Mouse (Mus musculus): ENCODE measurements at regions not wholly inside any gene's neighbourhood (a gene's known extent, or its start where the extent isn't known, plus 50 kb on each side); places are given as distances from the start of the nearest gene placed in this dataset.

DNA sequence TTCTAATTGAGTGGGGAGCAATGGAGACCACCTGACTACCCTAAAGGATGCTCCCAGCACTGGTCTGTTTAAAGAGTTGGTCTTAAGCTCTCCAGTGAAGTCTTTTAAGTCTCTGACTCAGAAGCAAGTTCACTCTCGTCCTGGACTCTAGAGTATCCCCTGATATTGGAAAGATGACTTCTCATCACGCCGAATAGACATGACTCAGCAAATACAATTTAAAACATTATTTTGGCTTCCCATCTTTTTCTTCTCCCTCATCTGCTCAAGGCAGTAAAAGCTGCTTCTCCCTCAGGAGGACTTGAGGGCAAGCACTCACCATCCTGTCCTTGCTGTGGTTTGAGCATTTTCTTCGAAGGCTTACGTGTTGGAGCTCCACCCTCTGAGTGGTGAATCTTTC lies 92.7 kb upstream of the Max start:
- no peak for ATAC-seq (ENCODE audit: insufficient read depth)
- H3K4me1 ChIP-seq (replicated peaks), result peaks cover 15% of the 10 kb centered on the region
- H3K4me3 ChIP-seq (replicated peaks), result no peak overlapping the region
- WGBS (ENCODE audit: insufficient replicate concordance), result 31% methylated on average over 5 of the region's 5 CpGs
- no peaks in the 10 kb centered on the region for H3K9me3 ChIP-seq (replicated peaks)
- H3K27me3 ChIP-seq, result no peaks in the 10 kb centered on the region
- H3K27ac ChIP-seq (replicated peaks), result no peak overlapping the region
- H3K4me2 ChIP-seq, result no peak overlapping the region
- no peak overlapping the region for H3K9ac ChIP-seq
- no peaks in the 10 kb centered on the region for H3K36me3 ChIP-seq (replicated peaks)

DNA sequence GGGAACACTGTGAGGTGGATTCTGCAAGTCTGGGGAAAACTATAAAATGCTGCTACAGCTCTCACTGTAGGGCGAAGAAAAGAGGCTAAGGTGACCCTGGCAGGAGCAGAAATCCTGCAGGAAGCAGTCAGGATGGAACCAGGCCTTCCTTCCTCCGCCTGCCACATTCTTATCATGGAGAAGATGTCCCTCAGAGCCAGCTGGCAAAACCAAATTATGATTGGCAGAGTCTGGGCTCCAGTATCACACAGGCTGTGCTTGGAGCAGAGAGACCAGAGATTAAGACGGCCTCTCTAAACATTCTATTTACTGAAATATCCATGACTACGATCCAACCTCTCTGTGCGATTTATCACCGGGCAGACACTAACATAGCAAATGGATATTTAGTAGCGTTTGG lies 92.2 kb upstream of the Max start:
- Histone ChIP-seq H3K27me3 (no peaks in the 10 kb centered on the region), H3K4me3 (replicated peaks) (no peak overlapping the region), H3K9me3 (replicated peaks) (no peaks in the 10 kb centered on the region), H3K9ac (no peak overlapping the region), H3K4me2 (no peak overlapping the region), H3K36me3 (replicated peaks) (no peaks in the 10 kb centered on the region), H3K4me1 (replicated peaks) (peaks cover 13% of the 10 kb centered on the region), H3K27ac (replicated peaks) (no peak overlapping the region)
- 62% methylated on average over 7 of the region's 7 CpGs for WGBS (ENCODE audit: insufficient replicate concordance)
- ATAC-seq (ENCODE audit: insufficient read depth), result no peak

DNA sequence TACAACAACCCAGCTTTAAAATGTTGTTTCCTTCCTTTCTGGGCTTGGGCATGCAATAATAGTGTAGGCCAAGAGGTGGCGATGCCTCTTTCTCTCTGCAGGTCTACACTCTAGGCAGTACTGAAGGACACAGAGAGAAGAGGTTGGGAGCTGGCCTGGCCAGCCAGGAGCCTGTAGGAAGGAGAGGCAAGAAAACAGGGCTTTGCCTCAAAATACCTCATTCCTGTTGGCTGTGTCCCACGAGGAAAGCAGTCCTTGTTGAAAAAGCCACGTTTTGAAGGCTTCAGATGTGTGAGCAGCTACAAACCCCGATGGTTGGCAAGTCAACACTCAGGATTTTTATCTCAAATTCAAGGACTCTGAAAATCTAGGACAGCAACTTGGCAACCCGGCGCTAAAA lies 90.9 kb upstream of the Max start:
- H3K4me1 ChIP-seq (replicated peaks), result peaks cover 13% of the 10 kb centered on the region
- 37% methylated on average over 6 of the region's 6 CpGs for WGBS (ENCODE audit: insufficient replicate concordance)
- H3K4me3 ChIP-seq (replicated peaks), result no peak overlapping the region
- H3K4me2 ChIP-seq, result no peak overlapping the region
- H3K9me3 ChIP-seq (replicated peaks), result no peaks in the 10 kb centered on the region
- H3K9ac ChIP-seq, result no peak overlapping the region
- H3K36me3 ChIP-seq (replicated peaks), result no peaks in the 10 kb centered on the region
- no peak for ATAC-seq (ENCODE audit: insufficient read depth)
- H3K27ac ChIP-seq (replicated peaks), result no peak overlapping the region
- no peaks in the 10 kb centered on the region for H3K27me3 ChIP-seq

DNA sequence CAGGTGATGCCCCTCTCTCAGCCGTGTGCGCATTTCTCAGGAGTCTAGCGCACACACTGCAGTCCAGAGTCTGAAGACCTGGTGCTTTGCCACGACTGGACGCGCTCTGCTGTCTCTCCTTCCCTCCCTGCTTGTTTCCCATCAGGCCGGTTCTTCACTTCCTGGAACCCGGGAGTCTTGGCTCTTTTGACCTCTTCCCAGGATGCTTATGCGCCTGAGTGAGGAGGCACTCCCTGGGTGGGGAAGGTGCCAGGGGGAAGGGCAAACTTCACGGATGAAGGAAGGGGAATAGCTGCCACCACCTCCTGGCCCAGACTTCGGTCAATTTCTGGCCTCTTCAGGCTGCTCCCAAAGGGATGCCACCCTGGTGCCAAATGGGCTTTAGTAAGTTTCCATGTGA lies 86.4 kb upstream of the Max start:
- no peak overlapping the region for H3K9ac ChIP-seq
- no peaks in the 10 kb centered on the region for H3K4me1 ChIP-seq (replicated peaks)
- no peak overlapping the region for H3K27ac ChIP-seq (replicated peaks)
- WGBS (ENCODE audit: insufficient replicate concordance), result 66% methylated on average over 11 of the region's 11 CpGs
- no peaks in the 10 kb centered on the region for H3K27me3 ChIP-seq
- H3K4me2 ChIP-seq, result no peak overlapping the region
- H3K9me3 ChIP-seq (replicated peaks), result no peaks in the 10 kb centered on the region
- H3K4me3 ChIP-seq (replicated peaks), result no peak overlapping the region
- ATAC-seq (ENCODE audit: insufficient read depth), result no peak
- H3K36me3 ChIP-seq (replicated peaks), result no peaks in the 10 kb centered on the region

DNA sequence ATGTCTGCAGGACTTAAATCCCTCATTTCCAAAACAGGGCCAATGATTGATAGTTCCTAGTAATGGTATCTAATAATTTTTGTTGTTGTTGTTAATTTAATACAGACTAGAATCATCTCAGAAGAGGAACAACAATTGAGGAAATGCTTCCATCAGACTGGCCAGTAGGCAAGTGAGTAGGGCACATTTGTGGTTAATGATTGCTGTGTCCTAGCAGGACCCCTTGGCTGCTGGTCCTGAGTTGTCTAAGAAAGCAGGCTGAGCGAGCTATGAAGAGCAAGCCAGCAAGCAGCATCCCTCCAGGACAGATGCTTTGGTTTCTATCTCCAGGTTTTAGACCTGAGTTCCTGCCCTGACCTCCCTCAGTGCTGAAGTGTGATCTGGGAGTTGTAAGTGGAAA lies 85.3 kb upstream of the Max start:
- H3K9ac ChIP-seq, result no peak overlapping the region
- no peaks in the 10 kb centered on the region for H3K4me1 ChIP-seq (replicated peaks)
- no peak overlapping the region for H3K4me3 ChIP-seq (replicated peaks)
- 36% methylated on average over 1 of the region's 1 CpGs for WGBS (ENCODE audit: insufficient replicate concordance)
- H3K27me3 ChIP-seq, result no peaks in the 10 kb centered on the region
- H3K27ac ChIP-seq (replicated peaks), result no peak overlapping the region
- H3K9me3 ChIP-seq (replicated peaks), result no peaks in the 10 kb centered on the region
- no peak for ATAC-seq (ENCODE audit: insufficient read depth)
- no peaks in the 10 kb centered on the region for H3K36me3 ChIP-seq (replicated peaks)
- H3K4me2 ChIP-seq, result no peak overlapping the region

DNA sequence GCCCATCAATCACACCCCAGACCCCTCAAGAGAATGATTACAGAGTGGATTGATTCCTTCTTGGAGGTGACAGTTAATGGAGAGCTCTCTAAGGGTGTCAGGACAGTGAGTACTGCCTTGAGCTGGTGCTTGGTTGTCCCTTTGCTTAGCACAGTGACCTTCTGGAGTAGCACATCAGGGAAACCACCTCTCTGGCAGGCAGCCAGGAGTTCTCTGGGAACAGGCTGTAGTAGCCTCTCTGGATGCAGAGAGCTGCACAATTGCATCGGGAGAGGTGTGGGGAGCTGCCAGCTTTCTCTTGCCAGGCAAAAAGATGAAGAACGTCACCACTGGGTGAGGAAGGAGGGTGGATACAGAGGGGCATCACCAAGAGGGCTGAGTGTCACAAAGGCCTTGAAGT lies 84.0 kb upstream of the Max start:
- no peak for ATAC-seq (ENCODE audit: insufficient read depth)
- no peak overlapping the region for H3K27ac ChIP-seq (replicated peaks)
- WGBS (ENCODE audit: insufficient replicate concordance), result 64% methylated on average over 2 of the region's 2 CpGs

DNA sequence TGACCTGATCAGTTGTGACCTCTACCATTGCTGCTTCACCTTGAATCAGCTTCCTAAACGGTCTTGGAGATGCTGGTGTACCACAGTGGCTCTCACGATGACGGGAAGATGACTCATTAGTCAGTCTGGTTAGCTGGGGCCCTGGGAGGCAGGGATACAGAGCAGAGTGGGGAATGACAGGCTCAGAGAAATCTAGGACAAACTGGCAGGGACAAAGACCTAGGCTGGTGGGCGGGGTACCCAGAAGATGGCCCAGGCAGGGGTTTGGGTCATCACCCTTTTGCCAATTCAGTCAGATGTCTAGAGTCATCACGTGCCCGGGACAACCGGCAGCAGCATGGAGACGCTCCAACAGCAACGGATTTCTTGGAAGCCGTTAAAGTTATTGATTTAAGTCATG lies 83.4 kb upstream of the Max start:
- no peaks in the 10 kb centered on the region for H3K9me3 ChIP-seq (replicated peaks)
- WGBS (ENCODE audit: insufficient replicate concordance), result 73% methylated on average over 10 of the region's 10 CpGs
- H3K4me3 ChIP-seq (replicated peaks), result no peak overlapping the region
- H3K4me2 ChIP-seq, result no peak overlapping the region
- no peak overlapping the region for H3K27ac ChIP-seq (replicated peaks)
- no peaks in the 10 kb centered on the region for H3K27me3 ChIP-seq
- H3K36me3 ChIP-seq (replicated peaks), result no peaks in the 10 kb centered on the region
- H3K4me1 ChIP-seq (replicated peaks), result no peaks in the 10 kb centered on the region
- no peak for ATAC-seq (ENCODE audit: insufficient read depth)
- H3K9ac ChIP-seq, result no peak overlapping the region

More for the DNA sequence above, 84.0 kb upstream of the Max start:
- Histone ChIP-seq H3K9ac (no peak overlapping the region), H3K4me2 (no peak overlapping the region), H3K9me3 (replicated peaks) (no peaks in the 10 kb centered on the region), H3K4me1 (replicated peaks) (no peaks in the 10 kb centered on the region), H3K4me3 (replicated peaks) (no peak overlapping the region), H3K27me3 (no peaks in the 10 kb centered on the region), H3K36me3 (replicated peaks) (no peaks in the 10 kb centered on the region)

DNA sequence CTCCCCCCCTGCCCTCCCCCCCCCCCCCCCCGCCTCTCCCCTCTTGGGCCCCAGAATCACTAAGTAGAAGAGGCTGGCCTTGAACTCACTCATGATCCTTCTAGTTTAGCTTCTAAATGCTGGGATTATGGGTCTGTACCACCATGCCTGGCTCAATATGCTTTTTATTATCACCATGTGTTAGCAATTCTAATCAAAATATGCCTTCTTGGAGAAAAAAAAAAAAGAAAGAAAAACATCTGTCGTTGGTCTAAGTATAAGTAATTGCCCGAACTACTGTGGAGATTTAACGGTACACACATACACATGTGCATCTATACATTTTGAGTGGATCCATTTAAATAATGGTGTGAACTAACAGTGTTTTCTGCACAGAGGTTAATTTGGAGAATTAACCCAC lies 80.4 kb upstream of the Max start:
- Histone ChIP-seq H3K4me1 (replicated peaks) (no peaks in the 10 kb centered on the region), H3K27ac (replicated peaks) (no peak overlapping the region), H3K36me3 (replicated peaks) (no peaks in the 10 kb centered on the region), H3K27me3 (no peaks in the 10 kb centered on the region), H3K4me3 (replicated peaks) (no peak overlapping the region), H3K4me2 (no peak overlapping the region), H3K9me3 (replicated peaks) (no peaks in the 10 kb centered on the region), H3K9ac (no peak overlapping the region)
- ATAC-seq (ENCODE audit: insufficient read depth), result no peak
- 58% methylated on average over 4 of the region's 4 CpGs for WGBS (ENCODE audit: insufficient replicate concordance)

DNA sequence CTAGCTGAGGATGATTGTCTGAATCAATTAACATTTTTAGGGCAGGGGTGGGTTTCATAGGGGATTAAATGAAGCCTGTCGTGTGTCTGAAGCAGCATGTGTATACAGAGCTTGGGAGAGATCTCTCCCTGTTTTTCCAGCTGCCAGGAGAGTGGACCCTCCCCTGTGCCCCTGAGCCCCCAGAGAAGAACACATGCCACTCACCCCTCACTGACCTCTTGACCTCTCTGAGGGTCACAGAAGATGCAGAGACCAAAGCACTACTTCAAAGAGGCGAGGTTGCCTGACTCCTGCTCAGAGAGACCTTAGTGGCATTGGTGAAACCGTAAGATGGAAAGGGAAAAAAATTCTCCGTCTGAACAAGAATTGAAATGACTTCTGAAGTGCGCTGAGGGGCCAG lies 79.1 kb upstream of the Max start:
- Histone ChIP-seq H3K4me2 (no peak overlapping the region), H3K9me3 (replicated peaks) (no peaks in the 10 kb centered on the region), H3K27me3 (no peaks in the 10 kb centered on the region), H3K27ac (replicated peaks) (no peak overlapping the region), H3K9ac (no peak overlapping the region), H3K4me3 (replicated peaks) (no peak overlapping the region), H3K4me1 (replicated peaks) (no peaks in the 10 kb centered on the region), H3K36me3 (replicated peaks) (no peaks in the 10 kb centered on the region)
- WGBS (ENCODE audit: insufficient replicate concordance), result 60% methylated on average over 5 of the region's 5 CpGs
- ATAC-seq (ENCODE audit: insufficient read depth), result no peak

DNA sequence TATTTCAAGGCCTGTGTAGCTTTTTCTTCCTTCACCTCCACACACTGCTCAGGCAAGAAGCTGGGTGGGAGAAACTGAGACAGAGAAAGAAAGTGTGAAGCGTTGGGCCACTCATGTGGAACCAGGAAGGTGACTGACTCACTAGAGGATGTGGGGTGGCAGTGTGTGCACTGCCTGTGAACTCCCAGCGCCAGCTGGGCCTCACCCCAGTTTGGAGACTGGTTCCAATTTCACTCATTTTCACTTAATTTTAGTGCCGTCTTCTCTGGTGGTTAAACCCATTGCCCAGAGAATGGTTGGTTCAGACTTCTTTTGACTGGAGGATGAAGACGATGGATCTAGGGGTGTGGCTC lies 77.9 kb upstream of the Max start:
- no peak overlapping the region for H3K4me3 ChIP-seq (replicated peaks)

DNA sequence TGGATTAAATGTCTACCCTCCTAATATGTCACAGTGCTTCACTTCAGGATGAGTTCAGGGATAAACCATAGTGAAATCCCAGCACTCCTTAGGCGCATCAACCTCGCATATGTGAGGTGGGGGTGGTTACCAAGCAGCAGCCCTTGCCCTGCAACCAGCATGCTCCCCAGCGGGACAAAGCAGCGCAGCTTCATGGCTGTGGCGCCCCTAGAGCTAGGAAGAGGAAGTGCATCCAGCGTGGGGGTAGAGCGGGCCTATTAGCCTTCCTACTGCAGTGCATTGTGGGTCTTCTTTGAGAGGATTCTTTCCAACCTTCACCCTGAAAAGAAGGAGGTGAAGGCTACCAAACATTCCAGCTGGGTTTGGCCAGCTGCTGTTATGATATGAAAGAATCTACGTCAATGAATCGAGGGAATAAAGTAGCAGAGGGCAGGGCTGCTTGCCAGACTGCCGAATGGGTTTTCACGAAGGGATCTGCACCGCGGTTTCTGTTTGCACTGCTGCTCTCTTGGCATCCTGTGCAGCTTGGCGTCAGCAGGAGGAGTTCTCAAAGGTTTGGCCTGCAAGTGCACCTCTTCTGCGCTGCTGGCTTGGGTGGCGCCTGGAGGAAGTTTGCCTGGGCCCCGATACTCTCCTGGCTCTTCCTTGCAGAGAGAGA lies 77.4 kb upstream of the Max start:
- H3K36me3 ChIP-seq (replicated peaks), result no peaks in the 10 kb centered on the region
- H3K4me1 ChIP-seq (replicated peaks), result no peaks in the 10 kb centered on the region
- WGBS (ENCODE audit: insufficient replicate concordance), result 69% methylated on average over 17 of the region's 17 CpGs
- H3K27me3 ChIP-seq, result no peaks in the 10 kb centered on the region
- no peak overlapping the region for H3K9ac ChIP-seq
- H3K27ac ChIP-seq (replicated peaks), result no peak overlapping the region
- no peak overlapping the region for H3K4me3 ChIP-seq (replicated peaks)
- no peaks in the 10 kb centered on the region for H3K9me3 ChIP-seq (replicated peaks)
- no peak overlapping the region for H3K4me2 ChIP-seq
- ATAC-seq (ENCODE audit: insufficient read depth), result no peak

More for the DNA sequence above, 77.9 kb upstream of the Max start:
- no peak overlapping the region for H3K9ac ChIP-seq
- no peak for ATAC-seq (ENCODE audit: insufficient read depth)
- H3K36me3 ChIP-seq (replicated peaks), result no peaks in the 10 kb centered on the region
- H3K4me1 ChIP-seq (replicated peaks), result no peaks in the 10 kb centered on the region
- H3K9me3 ChIP-seq (replicated peaks), result no peaks in the 10 kb centered on the region
- 69% methylated on average over 4 of the region's 4 CpGs for WGBS (ENCODE audit: insufficient replicate concordance)
- no peaks in the 10 kb centered on the region for H3K27me3 ChIP-seq
- H3K4me2 ChIP-seq, result no peak overlapping the region
- H3K27ac ChIP-seq (replicated peaks), result no peak overlapping the region

DNA sequence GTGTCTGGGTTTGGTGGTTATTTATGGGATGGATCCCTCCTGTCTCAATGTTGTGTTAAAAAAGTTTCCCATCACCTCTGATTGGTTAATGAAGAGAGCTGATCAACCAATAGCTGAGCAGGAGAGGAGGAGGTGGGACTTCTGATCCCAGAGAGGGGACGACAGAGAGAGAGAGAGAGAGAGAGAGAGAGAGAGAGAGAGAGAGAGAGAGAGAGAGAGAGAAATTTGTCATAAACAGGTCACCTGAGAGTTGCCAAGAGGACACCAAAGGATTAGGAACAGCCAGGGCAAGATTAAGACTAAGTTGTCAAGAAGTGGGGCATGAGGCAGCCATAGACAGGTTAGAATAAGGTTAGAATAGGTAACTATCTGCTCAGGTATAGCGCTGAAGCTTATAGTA lies 73.7 kb upstream of the Max start:
- H3K4me3 ChIP-seq (replicated peaks), result no peak overlapping the region
- ATAC-seq (ENCODE audit: insufficient read depth), result no peak
- H3K4me2 ChIP-seq, result no peak overlapping the region
- no peaks in the 10 kb centered on the region for H3K27me3 ChIP-seq
- 46% methylated on average over 2 of the region's 2 CpGs for WGBS (ENCODE audit: insufficient replicate concordance)
- H3K9ac ChIP-seq, result no peak overlapping the region
- no peak overlapping the region for H3K27ac ChIP-seq (replicated peaks)
- no peaks in the 10 kb centered on the region for H3K36me3 ChIP-seq (replicated peaks)
- no peaks in the 10 kb centered on the region for H3K9me3 ChIP-seq (replicated peaks)
- no peaks in the 10 kb centered on the region for H3K4me1 ChIP-seq (replicated peaks)
